Mouse (Mus musculus): ENCODE measurements at regions not wholly inside any gene's neighbourhood (a gene's known extent, or its start where the extent isn't known, plus 50 kb on each side); places are given as distances from the start of the nearest gene placed in this dataset.

DNA sequence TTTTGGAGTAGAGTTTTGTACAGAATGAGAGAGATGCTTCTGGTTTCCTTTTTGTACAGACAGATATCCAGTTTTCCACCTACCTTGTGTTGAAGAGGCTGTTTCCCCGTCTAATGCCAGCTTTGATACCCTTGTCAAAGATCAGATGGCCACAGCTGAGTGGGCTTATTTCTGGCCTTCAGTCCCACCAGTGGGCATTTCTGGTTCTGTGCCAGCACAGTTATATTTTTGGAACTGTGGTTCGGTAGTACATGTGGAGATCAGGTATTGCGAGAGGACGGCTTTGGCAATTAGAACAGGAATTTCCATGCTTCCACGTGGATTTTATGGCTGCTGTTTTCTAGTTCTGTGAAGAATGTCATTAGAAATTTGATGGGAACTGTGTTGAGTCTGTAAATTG is 302.5 kb upstream of the Cxcr4 start:
- 83% methylated on average over 5 of the region's 5 CpGs for WGBS

DNA sequence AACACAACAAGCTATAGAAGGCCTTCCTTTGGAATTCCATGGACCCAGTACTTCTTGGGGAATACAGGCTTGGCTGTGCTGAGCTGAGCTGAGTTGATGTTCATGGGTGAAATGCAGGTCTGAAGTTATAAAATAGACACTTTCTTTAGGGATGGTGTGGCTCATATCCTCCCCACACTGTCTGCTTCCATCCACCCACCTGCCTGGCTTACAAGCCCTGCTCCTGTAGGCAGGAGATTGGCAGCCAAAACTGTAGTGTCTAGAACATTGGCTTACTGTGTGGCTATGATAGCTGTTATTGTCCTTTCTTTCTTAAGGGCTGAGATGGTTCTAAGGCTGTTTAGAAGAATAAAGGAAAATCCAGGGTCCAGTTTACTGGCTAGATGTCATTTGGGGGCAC is 286.2 kb upstream of the Cxcr4 start:
- Histone ChIP-seq H3K4me2 (replicated peaks) (no peak overlapping the region), H3K27ac (no peak overlapping the region), H3K27me3 (ENCODE audit: control insufficient read depth, insufficient read depth, low read length) (no peaks in the 10 kb centered on the region), H3K9ac (no peak overlapping the region), H3K4me1 (replicated peaks; ENCODE audit: control insufficient read depth, insufficient read depth, low read length) (0 out of 2 replicates have a peak, but pooled peaks cover 3% of the 10 kb centered on the region), H3K4me3 (replicated peaks; ENCODE audit: low read length) (no peak overlapping the region), H3K36me3 (replicated peaks; ENCODE audit: control insufficient read depth, insufficient read depth) (no peaks in the 10 kb centered on the region), H3K9me3 (ENCODE audit: control insufficient read depth, low read length) (no peaks in the 10 kb centered on the region)
- ATAC-seq (ENCODE audit: low FRiP score): no peak
- no peak for DNase-seq (ENCODE audit: low spot score)

More for the DNA sequence above, 302.5 kb upstream of the Cxcr4 start:
- Histone ChIP-seq H3K9me3 (ENCODE audit: control insufficient read depth, low read length) (no peaks in the 10 kb centered on the region), H3K27me3 (ENCODE audit: control insufficient read depth, insufficient read depth, low read length) (no peaks in the 10 kb centered on the region), H3K4me1 (replicated peaks; ENCODE audit: control insufficient read depth, insufficient read depth, low read length) (no peaks in the 10 kb centered on the region), H3K9ac (no peak overlapping the region), H3K4me2 (replicated peaks) (no peak overlapping the region), H3K36me3 (replicated peaks; ENCODE audit: control insufficient read depth, insufficient read depth) (no peaks in the 10 kb centered on the region), H3K4me3 (replicated peaks; ENCODE audit: low read length) (no peak overlapping the region), H3K27ac (no peak overlapping the region)
- no peak for DNase-seq (ENCODE audit: low spot score)
- no peak for ATAC-seq (ENCODE audit: low FRiP score)

- ATAC-seq (ENCODE audit: low FRiP score) (peak; percentile 57; the same call in 1 of the 2 replicates), DNase-seq (ENCODE audit: low spot score) (peak; percentile 85)
- Histone ChIP-seq H3K4me3 (replicated peaks; ENCODE audit: low read length) (no peak overlapping the region), H3K27ac (no peak overlapping the region), H3K36me3 (replicated peaks; ENCODE audit: control insufficient read depth, insufficient read depth) (no peaks in the 10 kb centered on the region), H3K9me3 (ENCODE audit: control insufficient read depth, low read length) (no peaks in the 10 kb centered on the region), H3K4me2 (replicated peaks) (no peak overlapping the region), H3K27me3 (ENCODE audit: control insufficient read depth, insufficient read depth, low read length) (no peaks in the 10 kb centered on the region), H3K9ac (no peak overlapping the region), H3K4me1 (replicated peaks; ENCODE audit: control insufficient read depth, insufficient read depth, low read length) (0 out of 2 replicates have a peak, but pooled peaks cover 3% of the 10 kb centered on the region)
- WGBS: 8% methylated on average over 8 of the region's 8 CpGs
Observed at GRCm38 (mm10) chr1:128875289-128875688, 283.2 kb upstream of the Cxcr4 start.

DNA sequence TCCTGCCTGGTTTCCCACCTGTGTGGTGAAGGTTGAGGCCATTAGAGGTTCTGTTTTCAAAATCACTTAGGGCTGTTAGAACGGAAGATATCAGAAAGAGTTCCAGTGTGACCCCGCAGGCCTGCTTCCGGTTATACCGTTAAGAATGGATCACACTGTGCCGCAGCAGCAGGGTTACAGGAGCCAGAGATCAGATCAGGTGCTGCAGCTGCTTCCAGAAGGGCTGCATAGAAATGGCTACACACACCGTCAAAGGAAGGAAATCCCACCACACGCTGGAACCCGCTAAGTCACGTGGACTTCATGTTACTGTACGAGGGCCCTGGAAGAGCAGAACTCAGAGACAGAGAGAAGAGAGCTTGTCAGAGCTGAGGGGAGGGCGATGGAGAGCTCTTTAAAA is 282.1 kb upstream of the Cxcr4 start:
- Histone ChIP-seq H3K4me2 (replicated peaks) (no peak overlapping the region), H3K9ac (no peak overlapping the region), H3K4me3 (replicated peaks; ENCODE audit: low read length) (no peak overlapping the region), H3K27me3 (ENCODE audit: control insufficient read depth, insufficient read depth, low read length) (no peaks in the 10 kb centered on the region), H3K36me3 (replicated peaks; ENCODE audit: control insufficient read depth, insufficient read depth) (no peaks in the 10 kb centered on the region), H3K9me3 (ENCODE audit: control insufficient read depth, low read length) (no peaks in the 10 kb centered on the region), H3K27ac (no peak overlapping the region), H3K4me1 (replicated peaks; ENCODE audit: control insufficient read depth, insufficient read depth, low read length) (0 out of 2 replicates have a peak, but pooled peaks cover 3% of the 10 kb centered on the region)
- ATAC-seq (ENCODE audit: low FRiP score) (no peak), DNase-seq (ENCODE audit: low spot score) (no peak)
- WGBS: 84% methylated on average over 11 of the region's 11 CpGs

- 81% methylated on average over 3 of the region's 3 CpGs for WGBS
- ATAC-seq (ENCODE audit: low FRiP score): no peak
- no peak for DNase-seq (ENCODE audit: low spot score)
- H3K4me3 ChIP-seq (replicated peaks; ENCODE audit: low read length): no peak overlapping the region
- H3K4me1 ChIP-seq (replicated peaks; ENCODE audit: control insufficient read depth, insufficient read depth, low read length): no peaks in the 10 kb centered on the region
- H3K4me2 ChIP-seq (replicated peaks): no peak overlapping the region
- no peak overlapping the region for H3K9ac ChIP-seq
- H3K9me3 ChIP-seq (ENCODE audit: control insufficient read depth, low read length): no peaks in the 10 kb centered on the region
- no peak overlapping the region for H3K27ac ChIP-seq
- H3K27me3 ChIP-seq (ENCODE audit: control insufficient read depth, insufficient read depth, low read length): no peaks in the 10 kb centered on the region
- no peaks in the 10 kb centered on the region for H3K36me3 ChIP-seq (replicated peaks; ENCODE audit: control insufficient read depth, insufficient read depth)
Observed at GRCm38 (mm10) chr1:128868761-128869160, 276.7 kb upstream of the Cxcr4 start.

GRCm38 (mm10) chr1:128860537-128860936 is 268.4 kb upstream of the Cxcr4 start:
- H3K9ac ChIP-seq: no peak overlapping the region
- no peaks in the 10 kb centered on the region for H3K27me3 ChIP-seq (ENCODE audit: control insufficient read depth, insufficient read depth, low read length)
- no peak overlapping the region for H3K27ac ChIP-seq
- H3K4me3 ChIP-seq (replicated peaks; ENCODE audit: low read length): no peak overlapping the region
- ATAC-seq (ENCODE audit: low FRiP score) (no peak), DNase-seq (ENCODE audit: low spot score) (no peak)
- 18% methylated on average over 1 of the region's 1 CpGs for WGBS
- H3K36me3 ChIP-seq (replicated peaks; ENCODE audit: control insufficient read depth, insufficient read depth): no peaks in the 10 kb centered on the region
- H3K4me2 ChIP-seq (replicated peaks): no peak overlapping the region
- no peaks in the 10 kb centered on the region for H3K9me3 ChIP-seq (ENCODE audit: control insufficient read depth, low read length)
- H3K4me1 ChIP-seq (replicated peaks; ENCODE audit: control insufficient read depth, insufficient read depth, low read length): peaks cover 9% of the 10 kb centered on the region

GRCm38 (mm10) chr1:128860094-128860493 is 268.0 kb upstream of the Cxcr4 start:
- H3K36me3 ChIP-seq (replicated peaks; ENCODE audit: control insufficient read depth, insufficient read depth): no peaks in the 10 kb centered on the region
- H3K4me1 ChIP-seq (replicated peaks; ENCODE audit: control insufficient read depth, insufficient read depth, low read length): peaks cover 9% of the 10 kb centered on the region
- no peaks in the 10 kb centered on the region for H3K9me3 ChIP-seq (ENCODE audit: control insufficient read depth, low read length)
- DNase-seq (ENCODE audit: low spot score): no peak
- H3K27ac ChIP-seq: no peak overlapping the region
- no peak for ATAC-seq (ENCODE audit: low FRiP score)
- H3K4me2 ChIP-seq (replicated peaks): no peak overlapping the region
- 8% methylated on average over 7 of the region's 7 CpGs for WGBS
- no peaks in the 10 kb centered on the region for H3K27me3 ChIP-seq (ENCODE audit: control insufficient read depth, insufficient read depth, low read length)
- no peak overlapping the region for H3K9ac ChIP-seq
- H3K4me3 ChIP-seq (replicated peaks; ENCODE audit: low read length): no peak overlapping the region

- Histone ChIP-seq H3K9me3 (ENCODE audit: control insufficient read depth, low read length) (no peaks in the 10 kb centered on the region), H3K27me3 (ENCODE audit: control insufficient read depth, insufficient read depth, low read length) (no peaks in the 10 kb centered on the region), H3K4me2 (replicated peaks) (no peak overlapping the region), H3K4me3 (replicated peaks; ENCODE audit: low read length) (no peak overlapping the region), H3K27ac (no peak overlapping the region), H3K9ac (no peak overlapping the region), H3K4me1 (replicated peaks; ENCODE audit: control insufficient read depth, insufficient read depth, low read length) (peaks cover 9% of the 10 kb centered on the region), H3K36me3 (replicated peaks; ENCODE audit: control insufficient read depth, insufficient read depth) (no peaks in the 10 kb centered on the region)
- DNase-seq (ENCODE audit: low spot score) (no peak), ATAC-seq (ENCODE audit: low FRiP score) (no peak)
- WGBS: 93% methylated on average over 2 of the region's 2 CpGs
Observed at GRCm38 (mm10) chr1:128858661-128859060, 266.6 kb upstream of the Cxcr4 start.

DNA sequence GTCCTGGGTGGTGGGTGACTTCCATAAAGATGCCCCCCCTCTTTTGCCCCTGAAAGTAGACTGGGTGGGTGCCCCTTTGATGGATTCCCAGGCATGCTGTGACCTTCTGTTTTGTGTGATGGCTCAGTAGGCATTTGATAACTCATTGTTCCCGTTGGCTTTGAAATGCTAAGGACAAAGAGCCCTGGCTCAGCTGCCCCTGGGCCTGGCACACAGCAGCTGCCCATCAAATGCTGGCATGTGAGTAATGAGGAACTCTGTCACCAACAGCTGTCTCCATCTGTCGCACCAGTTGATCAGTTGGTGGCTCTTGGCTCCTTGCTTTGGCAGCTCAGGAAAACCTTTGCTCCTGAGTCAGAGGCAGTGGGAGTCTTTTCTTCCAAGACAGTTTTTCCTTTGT is 264.8 kb upstream of the Cxcr4 start:
- Histone ChIP-seq H3K27me3 (ENCODE audit: control insufficient read depth, insufficient read depth, low read length) (no peaks in the 10 kb centered on the region), H3K4me3 (replicated peaks; ENCODE audit: low read length) (no peak overlapping the region), H3K9ac (no peak overlapping the region), H3K4me1 (replicated peaks; ENCODE audit: control insufficient read depth, insufficient read depth, low read length) (peaks cover 9% of the 10 kb centered on the region), H3K4me2 (replicated peaks) (no peak overlapping the region), H3K36me3 (replicated peaks; ENCODE audit: control insufficient read depth, insufficient read depth) (no peaks in the 10 kb centered on the region), H3K27ac (no peak overlapping the region), H3K9me3 (ENCODE audit: control insufficient read depth, low read length) (no peaks in the 10 kb centered on the region)
- 22% methylated on average over 2 of the region's 2 CpGs for WGBS
- ATAC-seq (ENCODE audit: low FRiP score) (peak; percentile 75; the same call in 1 of the 2 replicates), DNase-seq (ENCODE audit: low spot score) (peak; percentile 45)

DNA sequence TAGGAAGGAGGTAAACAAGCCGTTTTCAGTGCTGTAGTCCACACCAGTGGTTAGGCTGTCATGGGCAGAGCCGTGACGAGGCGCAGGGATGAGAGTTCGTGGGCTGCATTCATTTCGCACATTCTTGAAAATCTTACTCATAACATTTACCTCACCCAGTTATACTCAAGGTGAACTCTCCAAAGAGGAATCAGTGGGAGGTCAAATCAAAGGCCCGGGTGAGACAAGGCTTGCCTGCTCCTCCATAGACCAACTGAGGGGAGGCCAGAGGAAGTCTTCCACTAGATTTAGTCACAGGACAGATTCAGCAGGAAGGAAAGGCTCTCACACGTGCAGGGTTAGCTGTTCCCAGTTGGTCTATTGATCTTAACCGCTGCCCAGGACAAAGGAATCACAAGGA is 262.6 kb upstream of the Cxcr4 start:
- H3K4me1 ChIP-seq (replicated peaks; ENCODE audit: control insufficient read depth, insufficient read depth, low read length): peaks cover under 1% of the 10 kb centered on the region
- no peak overlapping the region for H3K27ac ChIP-seq
- ATAC-seq (ENCODE audit: low FRiP score) (no peak), DNase-seq (ENCODE audit: low spot score) (no peak)
- WGBS: 53% methylated on average over 9 of the region's 9 CpGs
- no peak overlapping the region for H3K4me3 ChIP-seq (replicated peaks; ENCODE audit: low read length)
- H3K9ac ChIP-seq: no peak overlapping the region
- H3K36me3 ChIP-seq (replicated peaks; ENCODE audit: control insufficient read depth, insufficient read depth): no peaks in the 10 kb centered on the region
- H3K27me3 ChIP-seq (ENCODE audit: control insufficient read depth, insufficient read depth, low read length): no peaks in the 10 kb centered on the region
- H3K4me2 ChIP-seq (replicated peaks): no peak overlapping the region
- H3K9me3 ChIP-seq (ENCODE audit: control insufficient read depth, low read length): no peaks in the 10 kb centered on the region

Data from hindbrain, embryonic 14.5 days (tissue).